Mouse (Mus musculus) ES-E14 (cell line): ENCODE data around the gene Kat5. TPM values are rescaled to one million over a fixed set of nuclear protein-coding genes. Genes with fewer than 3 reads are reported as not detected.

Experiments
- DNase-seq: peaks from one replicate; pipeline ENCODE4 v3.0.0-alpha.2; 2013; ENCODE audit warnings: low read depth, low spot score
- H3K27ac ChIP-seq: 2 replicates; pipeline ENCODE4 v1.5.1; 2012; ENCODE audit warnings: low read depth, mild to moderate bottlenecking, low read length, moderate library complexity, mixed read lengths; ENCODE audit not compliant: poor library complexity, insufficient read depth, severe bottlenecking
- H3K36me3 ChIP-seq: 2 replicates; pipeline ENCODE4 v1.6.1; 2012; ENCODE audit warnings: mild to moderate bottlenecking, low read length, moderate library complexity, mixed read lengths; ENCODE audit not compliant: control insufficient read depth, poor library complexity, insufficient read depth, severe bottlenecking
- H3K4me1 ChIP-seq, 2 experiments: fragments of 150-350 bp in 1 of 2; sonication (generic) in 1 of 2; 2 replicates each; pipeline ENCODE4 v1.6.1; 2012; ENCODE audit warnings: low read length in 2 of 2, mild to moderate bottlenecking in 1 of 2, mixed read lengths in 1 of 2; ENCODE audit not compliant: control insufficient read depth in 2 of 2, insufficient read depth in 2 of 2, poor library complexity in 1 of 2
- H3K4me3 ChIP-seq, 2 experiments: fragments of 150-350 bp in 1 of 2; sonication (generic) in 1 of 2; 2 replicates each; pipeline ENCODE4 v1.5.1; 2012; ENCODE audit warnings: low read length in 2 of 2, low read depth in 1 of 2, mild to moderate bottlenecking in 1 of 2, mixed read lengths in 1 of 2; ENCODE audit not compliant: insufficient read depth in 1 of 2, poor library complexity in 1 of 2, severe bottlenecking in 1 of 2
- H3K9ac ChIP-seq: 2 replicates; pipeline ENCODE4 v1.6.1; 2012; ENCODE audit warnings: low read depth, mild to moderate bottlenecking, low read length, mixed read lengths; ENCODE audit not compliant: poor library complexity, insufficient read depth, severe bottlenecking
- H3K9me3 ChIP-seq: fragments of 150-350 bp; sonication (generic); 2 replicates; pipeline ENCODE4 v1.6.1; 2012; ENCODE audit warnings: low read depth, mild to moderate bottlenecking, low read length; ENCODE audit not compliant: control insufficient read depth, insufficient read depth
- CHD2 ChIP-seq: IDR thresholded peaks from 2 replicates; pipeline ENCODE4 v1.6.1; 2014; ENCODE audit warnings: mild to moderate bottlenecking, low read depth, low read length, inconsistent platforms
- HCFC1 ChIP-seq: IDR thresholded peaks from 2 replicates; pipeline ENCODE4 v1.6.1; 2012; ENCODE audit warnings: low read length, inconsistent platforms, borderline replicate concordance; ENCODE audit not compliant: insufficient read depth
- MAFK ChIP-seq: IDR thresholded peaks from 2 replicates; pipeline ENCODE4 v1.6.1; 2014; ENCODE audit warnings: mild to moderate bottlenecking, low read depth, low read length, inconsistent platforms; ENCODE audit not compliant: insufficient read depth
- ZC3H11A ChIP-seq: IDR thresholded peaks from 2 replicates; pipeline ENCODE4 v1.6.1; 2012; ENCODE audit warnings: low read depth, mild to moderate bottlenecking, inconsistent platforms, low read length, borderline replicate concordance
- ZNF384 ChIP-seq: IDR thresholded peaks from 2 replicates; pipeline ENCODE4 v1.6.1; 2012; ENCODE audit warnings: low read depth, low read length, inconsistent platforms
- in situ Hi-C, 2 experiments: fragments of 600-800 bp; cut with MboI; formaldehyde crosslinking; loops; one replicate each; pipeline ENCODE4 v1.15.1; 2025; ENCODE audit warnings: low sequenced_read_pairs in 2 of 2, inconsistent platforms in 1 of 2; ENCODE audit not compliant: unreplicated experiment in 2 of 2
- total RNA-seq: library from RNA; depleted of rRNA; stranded (reverse); fragments of 300-350 nt; gene quantifications from 2 replicates; pipeline ENCODE4 v1.2.3, GENCODE M21; 2012

Gene Kat5
- total RNA-seq, 1 experiment: 52.2 TPM

GRCm38 (mm10) chr19:5646731-5647330 is 36.8 kb upstream of the Kat5 start:
- no peaks in the 10 kb centered on the region for H3K9me3 ChIP-seq
- H3K4me3 ChIP-seq: no peak overlapping the region
- peaks cover 30% of the 10 kb centered on the region for H3K36me3 ChIP-seq
- H3K9ac ChIP-seq: no peak overlapping the region
- TF ChIP-seq ZNF384 (no peak), CHD2 (no peak), ZC3H11A (no peak), MAFK (no peak), HCFC1 (no peak)
- in situ Hi-C loops: no loop called here
- DNase-seq: no peak
- H3K4me1 ChIP-seq: peaks cover 2 to 13% of the 10 kb centered on the region in 2 experiments; a peak in 2 of 4 replicates
- H3K27ac ChIP-seq: no peak overlapping the region

- no peak for TF ChIP-seq ZNF384
- Histone ChIP-seq H3K27ac (no peak overlapping the region), H3K9ac (no peak overlapping the region), H3K4me3 (no peak overlapping the region), H3K36me3 (peaks cover 28% of the 10 kb centered on the region), H3K4me1 (peaks cover 2 to 18% of the 10 kb centered on the region in 2 experiments; a peak in 2 of 4 replicates), H3K9me3 (no peaks in the 10 kb centered on the region)
- no peak for DNase-seq
- in situ Hi-C loops: no loop called here
These were observed 35.2 kb upstream of the Kat5 start for GRCm38 (mm10) chr19:5645280-5645679.

- in situ Hi-C loops: no loop called here
- DNase-seq: no peak
- Histone ChIP-seq H3K9me3 (no peaks in the 10 kb centered on the region), H3K4me3 (peak overlapping the region in 1 of 2 experiments; percentile 0; a peak in 1 of 4 replicates), H3K9ac (no peak overlapping the region), H3K27ac (no peak overlapping the region), H3K36me3 (peaks cover 26% of the 10 kb centered on the region), H3K4me1 (peaks cover 0 to 10% of the 10 kb centered on the region in 2 experiments; a peak in 1 of 4 replicates)
- no peak for TF ChIP-seq HCFC1
- no peak for TF ChIP-seq ZC3H11A
- no peak for TF ChIP-seq ZNF384
- TF ChIP-seq MAFK: no peak
- no peak for TF ChIP-seq CHD2
These were observed 31.6 kb upstream of the Kat5 start for GRCm38 (mm10) chr19:5641641-5642040.

- no peak overlapping the region for H3K27ac ChIP-seq
- H3K9me3 ChIP-seq: no peaks in the 10 kb centered on the region
- H3K4me3 ChIP-seq: 0 out of 4 replicates have a peak overlapping the region, but pooled peaks of 1 of the 2 experiments have one; percentile 0
- TF ChIP-seq ZC3H11A (no peak), CHD2 (no peak), ZNF384 (no peak), HCFC1 (no peak), MAFK (no peak)
- in situ Hi-C loops: no loop called here
- peaks cover 23% of the 10 kb centered on the region for H3K36me3 ChIP-seq
- no peak for DNase-seq
- no peak overlapping the region; the same call in 1 of the 2 replicates for H3K9ac ChIP-seq
- H3K4me1 ChIP-seq: peaks cover 0 to 10% of the 10 kb centered on the region in 2 experiments; a peak in 1 of 4 replicates
These were observed 31.0 kb upstream of the Kat5 start for GRCm38 (mm10) chr19:5641021-5641420.

- Histone ChIP-seq H3K4me3 (no peak overlapping the region), H3K9me3 (no peaks in the 10 kb centered on the region), H3K9ac (no peak overlapping the region), H3K27ac (no peak overlapping the region), H3K4me1 (peaks cover 0 to 10% of the 10 kb centered on the region in 2 experiments; a peak in 1 of 4 replicates), H3K36me3 (peaks cover 20% of the 10 kb centered on the region)
- no peak for DNase-seq
- in situ Hi-C loops: no loop called here
- no peak for TF ChIP-seq MAFK
- no peak for TF ChIP-seq HCFC1
- TF ChIP-seq CHD2: no peak
- no peak for TF ChIP-seq ZC3H11A
- no peak for TF ChIP-seq ZNF384
These were observed 30.3 kb upstream of the Kat5 start for GRCm38 (mm10) chr19:5640339-5640738.
